Mouse (Mus musculus) kidney, embryonic 14.5 days (tissue): ENCODE measurements around the gene Cbarp. TPM values are rescaled to one million over a fixed set of nuclear protein-coding genes. Genes with fewer than 3 reads are reported as not detected.

Source experiments
- ATAC-seq: fragments of 200-750 bp; cut with Nextera tagmentation; 2 replicates; pipeline ENCODE4 v1.8.0; 2017; ENCODE audit warnings: moderate number of reproducible peaks, mild to moderate bottlenecking, moderate TSS enrichment, moderate library complexity; ENCODE audit not compliant: low FRiP score, low TSS enrichment
- H3K27ac ChIP-seq: fragments of 300-500 bp; sonication (generic); 2 replicates; pipeline ENCODE4 v1.5.1; 2014; ENCODE audit warnings: low read depth, mild to moderate bottlenecking, low read length, moderate library complexity, mixed read lengths
- H3K27me3 ChIP-seq: fragments of 300-500 bp; sonication (generic); 2 replicates; pipeline ENCODE4 v1.6.1; 2014; ENCODE audit warnings: mild to moderate bottlenecking, low read length; ENCODE audit not compliant: control insufficient read depth, insufficient read depth
- H3K36me3 ChIP-seq: fragments of 300-500 bp; sonication (generic); 2 replicates; pipeline ENCODE4 v1.6.1; 2014; ENCODE audit warnings: low read length, mixed read lengths; ENCODE audit not compliant: control insufficient read depth, insufficient read depth
- H3K4me1 ChIP-seq: fragments of 300-500 bp; sonication (generic); 2 replicates; pipeline ENCODE4 v1.6.1; 2014; ENCODE audit warnings: low read length, mixed read lengths; ENCODE audit not compliant: control insufficient read depth, insufficient read depth
- H3K4me2 ChIP-seq: fragments of 300-500 bp; sonication (generic); replicated peaks from 2 replicates; pipeline ENCODE4 v1.6.1; 2014; ENCODE audit warnings: low read depth, mild to moderate bottlenecking, low read length
- H3K4me3 ChIP-seq: fragments of 300-500 bp; sonication (generic); 2 replicates; pipeline ENCODE4 v1.5.1; 2014; ENCODE audit warnings: mild to moderate bottlenecking, low read length
- H3K9ac ChIP-seq: fragments of 300-500 bp; sonication (generic); 2 replicates; pipeline ENCODE4 v1.6.1; 2014; ENCODE audit warnings: low read depth, mild to moderate bottlenecking, low read length, moderate library complexity
- H3K9me3 ChIP-seq: fragments of 300-500 bp; sonication (generic); 2 replicates; pipeline ENCODE4 v1.6.1; 2016; ENCODE audit warnings: low read length; ENCODE audit not compliant: control insufficient read depth
- WGBS: fragments of 180-500 bp; shearing (Covaris S2); extraction: QIAGEN DNeasy Blood & Tissue Kit; methylation state at CpG from one replicate; pipeline ENCODE4 v1.1.7; 2014; 5-methylcytosine and 5-hydroxymethylcytosine counted together
- polyA plus RNA-seq: library from polyadenylated mRNA; unstranded; fragments of >200 nt; fragmentation: Nextera tagmentation; extraction: Ambion mirVana; gene quantifications from 2 replicates; pipeline ENCODE4 v1.2.1, GENCODE M21; 2014

The Cbarp gene
- polyA plus RNA-seq, 1 experiment from 2014 or later: 8.4 TPM

DNA sequence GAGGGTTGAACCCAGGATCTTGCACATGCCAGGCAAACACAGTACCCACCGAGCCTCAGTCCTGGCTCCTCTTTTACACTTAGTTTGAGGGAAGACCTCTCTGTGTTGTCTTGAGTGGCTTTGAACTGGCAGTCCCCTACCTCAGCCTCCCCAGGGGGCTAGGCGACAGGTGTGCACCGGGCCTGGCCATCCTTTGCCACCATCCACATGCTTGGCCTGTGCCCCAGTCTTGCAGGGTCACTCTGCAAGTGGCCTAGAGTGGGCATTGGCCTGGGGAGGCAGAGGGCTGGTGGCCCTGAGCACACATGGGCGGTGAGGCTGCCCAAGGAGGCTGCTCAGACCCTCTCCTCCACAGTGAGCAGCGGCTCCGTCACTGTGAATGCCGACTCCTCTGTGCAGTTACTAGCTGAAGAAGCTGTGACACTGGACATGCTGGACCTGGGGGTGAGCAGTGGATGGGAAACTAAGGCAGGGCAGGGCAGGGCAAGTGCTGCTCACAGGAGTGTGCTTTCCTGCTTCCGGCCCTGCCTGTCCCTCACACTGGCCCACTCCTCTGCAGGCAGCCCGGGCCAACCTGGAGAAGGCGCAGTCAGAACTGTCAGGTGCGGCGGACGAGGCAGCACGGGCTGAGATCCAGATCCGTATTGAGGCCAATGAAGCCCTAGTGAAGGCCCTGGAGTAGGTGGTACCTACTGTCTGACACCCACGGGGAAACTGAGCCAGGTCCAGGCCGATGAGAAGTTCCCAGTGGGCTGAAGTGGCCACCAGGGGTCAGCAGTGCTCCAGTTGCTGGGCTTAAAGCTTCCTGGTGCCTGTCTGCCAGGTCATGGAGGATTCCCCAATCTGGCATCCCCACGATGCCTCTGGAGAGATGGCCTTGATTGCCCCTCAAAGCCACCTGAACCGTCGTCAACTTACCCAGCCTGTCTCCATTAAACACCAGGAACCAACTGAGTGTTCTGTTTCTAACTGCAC, 4.5 kb upstream of the Cbarp start:
- Histone ChIP-seq H3K9me3 (no peaks in the 10 kb centered on the region), H3K4me3 (no peak overlapping the region), H3K36me3 (peaks cover 33% of the 10 kb centered on the region), H3K4me2 (no peak overlapping the region), H3K9ac (no peak overlapping the region), H3K27me3 (no peaks in the 10 kb centered on the region), H3K27ac (peak overlapping the region; percentile 7; the same call in 1 of the 2 replicates), H3K4me1 (peaks cover 31% of the 10 kb centered on the region)
- WGBS: 77% methylated on average over 20 of the region's 20 CpGs
- ATAC-seq: no peak

DNA sequence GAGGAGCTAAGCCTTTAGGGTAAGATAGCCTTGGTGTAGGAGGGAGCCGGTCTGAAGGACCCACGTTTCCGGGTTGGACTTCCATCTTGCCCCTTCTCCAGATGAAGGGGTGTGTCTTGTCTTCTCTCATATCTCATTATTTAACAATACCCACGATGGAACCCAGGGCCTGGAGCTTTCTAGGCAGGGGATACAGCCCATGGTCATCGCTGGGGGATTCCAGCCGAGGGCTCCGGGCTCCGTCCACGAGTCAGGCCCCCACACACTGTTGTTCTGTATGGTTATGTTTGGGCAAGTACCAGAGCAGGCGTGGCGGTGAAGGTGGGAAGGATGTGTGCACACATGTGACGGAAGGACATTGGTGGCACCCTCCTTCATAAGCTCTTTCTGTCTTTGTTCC, 3.5 kb upstream of the Cbarp start:
- Histone ChIP-seq H3K27ac (no peak overlapping the region), H3K4me1 (peaks cover 34% of the 10 kb centered on the region)
- ATAC-seq: no peak

GRCm38 (mm10) chr10:80143664-80144063, 3.0 kb upstream of the Cbarp start:
- H3K27ac ChIP-seq: no peak overlapping the region
- peaks cover 36% of the 10 kb centered on the region for H3K4me1 ChIP-seq
- H3K4me3 ChIP-seq: no peak overlapping the region
- no peak for ATAC-seq
- H3K9me3 ChIP-seq: no peaks in the 10 kb centered on the region
- H3K27me3 ChIP-seq: no peaks in the 10 kb centered on the region
- peaks cover 33% of the 10 kb centered on the region for H3K36me3 ChIP-seq
- no peak overlapping the region for H3K9ac ChIP-seq
- WGBS: 94% methylated on average over 7 of the region's 7 CpGs
- no peak overlapping the region for H3K4me2 ChIP-seq

More for the DNA sequence above, 3.5 kb upstream of the Cbarp start:
- no peaks in the 10 kb centered on the region for H3K27me3 ChIP-seq
- no peak overlapping the region for H3K4me3 ChIP-seq
- no peak overlapping the region for H3K4me2 ChIP-seq
- 93% methylated on average over 12 of the region's 12 CpGs for WGBS
- H3K9ac ChIP-seq: no peak overlapping the region
- H3K9me3 ChIP-seq: no peaks in the 10 kb centered on the region
- peaks cover 33% of the 10 kb centered on the region for H3K36me3 ChIP-seq

DNA sequence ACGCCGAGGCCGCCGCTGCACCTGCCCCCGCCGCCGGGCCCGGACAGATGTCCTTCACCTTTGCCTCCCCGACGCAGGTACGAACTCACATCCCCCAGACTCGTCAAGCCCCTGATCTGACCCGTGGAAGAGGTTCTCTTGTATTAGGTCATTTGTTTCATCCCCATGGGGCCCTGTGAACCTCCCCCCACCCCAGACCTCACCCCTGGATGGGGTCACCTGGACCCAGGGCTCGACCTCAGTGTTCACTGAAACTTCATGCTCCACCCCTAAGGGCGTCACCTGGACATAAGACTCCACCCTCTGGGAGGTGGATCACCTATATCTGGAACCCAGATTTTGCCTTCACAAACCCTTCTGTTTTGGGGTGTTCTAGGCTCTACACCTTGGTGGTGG, 1.9 kb upstream of the Cbarp start:
- peak; percentile 16 for ATAC-seq
- Histone ChIP-seq H3K9ac (peak overlapping the region; percentile 90), H3K4me1 (peaks cover 43% of the 10 kb centered on the region), H3K9me3 (no peaks in the 10 kb centered on the region), H3K4me2 (peak overlapping the region; percentile 92), H3K36me3 (peaks cover 33% of the 10 kb centered on the region), H3K27ac (peak overlapping the region; percentile 74), H3K27me3 (0 out of 2 replicates have a peak, but pooled peaks cover 6% of the 10 kb centered on the region), H3K4me3 (peak overlapping the region; percentile 81)
- WGBS: 0% methylated on average over 15 of the region's 15 CpGs

GRCm38 (mm10) chr10:80141786-80142529, 1.3 kb upstream of the Cbarp start:
- Histone ChIP-seq H3K27ac (peak overlapping the region; percentile 74), H3K36me3 (peaks cover 33% of the 10 kb centered on the region), H3K4me3 (peak overlapping the region; percentile 81), H3K9me3 (no peaks in the 10 kb centered on the region), H3K9ac (peak overlapping the region; percentile 90), H3K4me2 (peak overlapping the region; percentile 92), H3K27me3 (peaks cover 11% of the 10 kb centered on the region), H3K4me1 (peaks cover 44% of the 10 kb centered on the region)
- WGBS: 1% methylated on average over 43 of the region's 43 CpGs
- ATAC-seq: peak; percentile 84

DNA sequence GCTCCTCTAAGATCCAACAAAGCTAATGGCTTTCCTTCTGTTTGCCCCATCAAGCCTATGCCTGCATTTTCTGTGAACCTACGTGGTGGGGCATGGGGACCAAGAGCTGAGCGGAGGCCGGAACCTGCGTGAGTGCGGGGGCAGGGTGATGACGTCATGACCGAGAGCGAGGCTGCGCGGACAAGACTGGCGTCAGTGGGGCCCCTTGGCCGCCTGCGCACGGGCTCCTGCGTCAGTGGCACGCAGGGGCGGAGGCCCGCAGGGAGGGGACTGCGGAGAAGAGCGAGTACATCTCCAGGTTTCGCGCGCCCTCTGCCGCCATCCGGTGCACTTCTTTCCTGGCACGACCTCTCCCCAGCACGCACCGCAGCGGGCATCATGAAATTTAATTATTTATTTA, 608 bp upstream of the Cbarp start:
- ATAC-seq: peak; percentile 45
- Histone ChIP-seq H3K9me3 (no peaks in the 10 kb centered on the region), H3K27me3 (peaks cover 19% of the 10 kb centered on the region), H3K36me3 (peaks cover 29% of the 10 kb centered on the region), H3K9ac (peak overlapping the region; percentile 5; the same call in 1 of the 2 replicates), H3K4me1 (peaks cover 43% of the 10 kb centered on the region), H3K27ac (peak overlapping the region; percentile 72), H3K4me3 (peak overlapping the region; percentile 81), H3K4me2 (peak overlapping the region; percentile 92)
- 0% methylated on average over 29 of the region's 29 CpGs for WGBS

DNA sequence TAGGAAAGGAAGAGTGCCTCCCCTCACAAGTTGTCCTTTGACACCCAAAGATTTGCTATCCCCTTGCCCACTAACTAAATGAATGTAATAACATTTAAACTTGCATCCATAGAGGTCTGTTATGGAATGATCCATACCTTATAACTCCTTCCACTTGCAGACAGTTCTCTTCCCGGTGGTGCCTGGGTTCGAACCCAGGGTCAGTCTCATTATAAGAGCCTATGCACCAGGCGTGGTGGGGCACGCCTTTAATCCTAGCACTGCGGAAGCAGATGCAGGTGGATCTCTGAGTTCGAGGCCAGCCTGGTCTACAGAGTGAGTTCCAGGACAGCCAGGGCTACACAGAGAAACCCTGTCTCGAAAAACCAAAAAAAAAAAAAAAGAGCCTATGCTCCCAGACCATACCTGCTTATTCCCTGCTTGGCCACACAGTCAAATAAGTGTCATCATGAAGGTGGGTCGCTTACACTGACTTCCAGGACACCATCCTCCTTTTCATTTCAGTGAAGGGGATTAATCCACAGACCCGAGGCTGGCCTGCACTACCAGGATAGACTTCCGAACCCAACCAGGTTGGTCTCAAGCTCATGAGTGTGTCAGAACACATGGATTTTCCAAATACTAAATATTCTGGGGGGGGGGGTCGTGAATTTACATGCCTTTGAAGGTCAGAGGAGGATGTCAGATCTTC, 515 bp downstream of the Cbarp start:
- H3K9ac ChIP-seq: no peak overlapping the region
- peaks cover 18% of the 10 kb centered on the region for H3K36me3 ChIP-seq
- H3K4me3 ChIP-seq: no peak overlapping the region
- 78% methylated on average over 11 of the region's 11 CpGs for WGBS
- H3K27ac ChIP-seq: no peak overlapping the region
- H3K9me3 ChIP-seq: no peaks in the 10 kb centered on the region
- no peak overlapping the region for H3K4me2 ChIP-seq
- peaks cover 23% of the 10 kb centered on the region for H3K27me3 ChIP-seq
- H3K4me1 ChIP-seq: peaks cover 35% of the 10 kb centered on the region
- no peak for ATAC-seq

GRCm38 (mm10) chr10:80139439-80139775, 1.2 kb downstream of the Cbarp start:
- Histone ChIP-seq H3K27me3 (peaks cover 23% of the 10 kb centered on the region), H3K27ac (peak overlapping the region; percentile 83; the same call in 1 of the 2 replicates), H3K9ac (peak overlapping the region; percentile 86), H3K9me3 (no peaks in the 10 kb centered on the region), H3K36me3 (peaks cover 13% of the 10 kb centered on the region), H3K4me2 (peak overlapping the region; percentile 99), H3K4me3 (peak overlapping the region; percentile 77), H3K4me1 (peaks cover 35% of the 10 kb centered on the region)
- ATAC-seq: peak; percentile 4
- WGBS: under 1% methylated on average over 10 of the region's 10 CpGs
